Mouse (Mus musculus): ENCODE data around the gene Myo6. TPM values are rescaled to one million over a fixed set of nuclear protein-coding genes. Genes with fewer than 3 reads are reported as not detected.
A peak's percentile ranks its signal among the peaks of the same experiment; 100 is the strongest.

Myo6 gene
- polyA plus RNA-seq, 1 experiment from 2014 or later = 11.0 TPM

DNA sequence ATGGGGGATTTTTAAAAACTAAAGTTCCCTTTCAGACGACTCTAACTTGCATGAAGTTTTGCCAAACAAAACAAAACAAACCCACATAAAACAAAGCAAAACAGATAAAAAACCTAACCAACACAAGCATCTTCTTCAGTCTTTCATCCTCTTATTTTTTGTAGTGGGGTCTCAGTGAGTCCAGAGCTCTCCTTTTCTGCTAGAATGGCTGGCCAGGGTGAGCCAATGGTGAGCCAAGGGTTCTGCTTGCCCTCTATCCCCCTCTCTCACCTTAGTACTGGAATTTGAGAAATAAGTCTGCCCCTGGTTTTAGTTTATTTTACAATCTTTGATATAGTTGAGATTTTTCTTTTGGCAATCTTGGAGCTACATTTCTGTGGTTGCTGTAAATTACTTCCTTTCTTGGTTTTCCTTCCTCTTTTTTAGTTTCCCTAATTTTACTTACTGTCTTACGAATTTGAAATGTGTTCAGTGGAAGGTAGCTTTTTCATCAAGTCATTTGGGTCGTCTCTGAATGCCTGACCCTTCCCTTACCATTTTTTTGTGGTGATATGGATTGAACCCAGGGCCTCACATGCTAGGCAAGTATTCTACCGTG is 1.6 kb upstream of the Myo6 start:
- Histone ChIP-seq H3K27me3 (ENCODE audit: control insufficient read depth, insufficient read depth, low read length) (peaks cover 2% of the 10 kb centered on the region; the same call in 1 of the 2 replicates), H3K9ac (ENCODE audit: low read length) (no peak overlapping the region), H3K9me3 (ENCODE audit: control insufficient read depth, low read length) (no peaks in the 10 kb centered on the region), H3K27ac (ENCODE audit: low read depth, low read length) (no peak overlapping the region), H3K36me3 (ENCODE audit: control insufficient read depth, insufficient read depth, low read length) (no peaks in the 10 kb centered on the region), H3K4me3 (ENCODE audit: low read depth, low read length) (no peak overlapping the region), H3K4me1 (replicated peaks; ENCODE audit: control insufficient read depth, insufficient read depth, low read length) (peaks cover 4% of the 10 kb centered on the region; the same call in 1 of the 2 replicates), H3K4me2 (ENCODE audit: low read depth, low read length, severe bottlenecking) (no peak overlapping the region)
- WGBS = 83% methylated on average over 4 of the region's 4 CpGs
- ATAC-seq (replicated peaks; ENCODE audit: low FRiP score) (no peak), DNase-seq (ENCODE audit: low spot score) (no peak)

DNA sequence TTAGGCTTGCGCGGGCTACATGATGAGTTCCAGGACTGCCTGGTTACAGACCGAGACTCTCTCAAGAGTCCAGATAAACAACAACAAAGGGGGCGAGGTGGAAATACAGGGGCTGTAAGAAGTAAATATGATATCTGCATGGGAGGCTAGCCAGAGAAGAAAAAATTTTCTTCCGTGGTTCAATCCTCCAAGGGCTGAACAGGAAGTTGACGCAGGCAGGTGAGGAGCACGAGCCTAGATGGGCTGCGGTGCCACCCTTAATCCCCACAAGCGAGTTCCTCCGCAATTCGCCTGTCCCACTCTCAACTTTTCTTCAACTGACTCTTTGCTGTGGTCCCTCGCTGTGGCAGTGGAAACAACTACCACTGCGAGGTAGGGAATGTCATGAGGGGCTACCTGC is 640 bp upstream of the Myo6 start:
- no peak overlapping the region; the same call in 1 of the 2 replicates for H3K9ac ChIP-seq (ENCODE audit: low read length)
- ATAC-seq (replicated peaks; ENCODE audit: low FRiP score) (no peak), DNase-seq (ENCODE audit: low spot score) (no peak)
- H3K4me3 ChIP-seq (ENCODE audit: low read depth, low read length) = peak overlapping the region; percentile 66
- H3K9me3 ChIP-seq (ENCODE audit: control insufficient read depth, low read length) = no peaks in the 10 kb centered on the region
- no peaks in the 10 kb centered on the region for H3K36me3 ChIP-seq (ENCODE audit: control insufficient read depth, insufficient read depth, low read length)
- peaks cover 2% of the 10 kb centered on the region; the same call in 1 of the 2 replicates for H3K27me3 ChIP-seq (ENCODE audit: control insufficient read depth, insufficient read depth, low read length)
- H3K4me1 ChIP-seq (replicated peaks; ENCODE audit: control insufficient read depth, insufficient read depth, low read length) = peaks cover 4% of the 10 kb centered on the region; the same call in 1 of the 2 replicates
- WGBS = 2% methylated on average over 13 of the region's 13 CpGs
- H3K27ac ChIP-seq (ENCODE audit: low read depth, low read length) = no peak overlapping the region
- H3K4me2 ChIP-seq (ENCODE audit: low read depth, low read length, severe bottlenecking) = peak overlapping the region; percentile 82

DNA sequence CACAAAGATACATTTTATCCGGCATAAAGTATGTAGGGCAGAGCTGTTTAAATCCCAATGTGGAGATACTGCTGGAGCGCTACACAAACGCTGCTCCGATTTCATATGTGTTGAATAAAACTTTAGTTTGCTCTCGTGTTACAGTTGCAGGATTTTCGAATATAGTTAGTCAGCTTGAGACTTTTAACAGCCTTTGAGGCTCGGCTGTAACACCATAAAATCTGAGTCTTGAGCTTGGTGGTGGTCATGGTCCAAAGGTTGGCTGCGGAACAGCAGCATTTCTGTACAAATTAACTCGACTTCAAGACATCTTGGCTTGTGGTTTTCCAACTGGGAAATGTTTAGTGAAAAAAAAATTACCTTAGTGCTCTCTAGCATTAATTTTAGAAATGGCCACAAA is 859 bp downstream of the Myo6 start:
- ATAC-seq (replicated peaks; ENCODE audit: low FRiP score) (no peak), DNase-seq (ENCODE audit: low spot score) (no peak)
- no peaks in the 10 kb centered on the region for H3K9me3 ChIP-seq (ENCODE audit: control insufficient read depth, low read length)
- 0 out of 2 replicates have a peak overlapping the region, but pooled peaks have one; percentile 66 for H3K4me3 ChIP-seq (ENCODE audit: low read depth, low read length)
- no peak overlapping the region for H3K9ac ChIP-seq (ENCODE audit: low read length)
- 55% methylated on average over 9 of the region's 9 CpGs for WGBS
- H3K27ac ChIP-seq (ENCODE audit: low read depth, low read length) = no peak overlapping the region
- H3K4me2 ChIP-seq (ENCODE audit: low read depth, low read length, severe bottlenecking) = peak overlapping the region; percentile 82
- H3K27me3 ChIP-seq (ENCODE audit: control insufficient read depth, insufficient read depth, low read length) = peaks cover 2% of the 10 kb centered on the region; the same call in 1 of the 2 replicates
- no peaks in the 10 kb centered on the region for H3K36me3 ChIP-seq (ENCODE audit: control insufficient read depth, insufficient read depth, low read length)
- peaks cover 4% of the 10 kb centered on the region; the same call in 1 of the 2 replicates for H3K4me1 ChIP-seq (replicated peaks; ENCODE audit: control insufficient read depth, insufficient read depth, low read length)

DNA sequence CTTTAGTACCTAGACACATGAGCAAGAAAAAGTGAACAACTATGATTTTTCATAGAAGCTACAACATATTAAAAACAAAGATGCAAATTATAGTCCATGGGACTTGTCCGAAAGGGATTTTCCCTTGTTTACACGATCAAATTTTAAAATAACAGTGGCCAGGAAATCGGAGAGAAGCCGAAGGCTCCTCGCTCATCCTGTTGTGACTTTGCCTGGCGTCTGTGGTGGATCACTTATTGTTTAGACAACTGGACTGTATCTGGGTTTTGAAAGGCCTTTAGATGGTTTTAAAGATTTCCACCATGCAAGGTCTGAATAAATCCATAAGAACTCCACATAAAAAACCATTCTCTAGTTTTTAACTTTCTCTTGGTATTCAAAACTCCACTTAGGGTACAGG is 1.6 kb downstream of the Myo6 start:
- 88% methylated on average over 6 of the region's 6 CpGs for WGBS
- Histone ChIP-seq H3K36me3 (ENCODE audit: control insufficient read depth, insufficient read depth, low read length) (no peaks in the 10 kb centered on the region), H3K9ac (ENCODE audit: low read length) (no peak overlapping the region), H3K27ac (ENCODE audit: low read depth, low read length) (no peak overlapping the region), H3K4me3 (ENCODE audit: low read depth, low read length) (no peak overlapping the region), H3K4me2 (ENCODE audit: low read depth, low read length, severe bottlenecking) (no peak overlapping the region), H3K4me1 (replicated peaks; ENCODE audit: control insufficient read depth, insufficient read depth, low read length) (peaks cover 4% of the 10 kb centered on the region; the same call in 1 of the 2 replicates), H3K27me3 (ENCODE audit: control insufficient read depth, insufficient read depth, low read length) (peaks cover 2% of the 10 kb centered on the region; the same call in 1 of the 2 replicates), H3K9me3 (ENCODE audit: control insufficient read depth, low read length) (no peaks in the 10 kb centered on the region)
- DNase-seq (ENCODE audit: low spot score) (no peak), ATAC-seq (replicated peaks; ENCODE audit: low FRiP score) (no peak)

- H3K27me3 ChIP-seq (ENCODE audit: control insufficient read depth, insufficient read depth, low read length) = peaks cover 2% of the 10 kb centered on the region; the same call in 1 of the 2 replicates
- peaks cover 4% of the 10 kb centered on the region; the same call in 1 of the 2 replicates for H3K4me1 ChIP-seq (replicated peaks; ENCODE audit: control insufficient read depth, insufficient read depth, low read length)
- ATAC-seq (replicated peaks; ENCODE audit: low FRiP score) = no peak
- no peak for DNase-seq (ENCODE audit: low spot score)
- H3K36me3 ChIP-seq (ENCODE audit: control insufficient read depth, insufficient read depth, low read length) = no peaks in the 10 kb centered on the region
- no peak overlapping the region for H3K4me2 ChIP-seq (ENCODE audit: low read depth, low read length, severe bottlenecking)
- no peak overlapping the region for H3K27ac ChIP-seq (ENCODE audit: low read depth, low read length)
- 79% methylated on average over 4 of the region's 4 CpGs for WGBS
- no peak overlapping the region for H3K4me3 ChIP-seq (ENCODE audit: low read depth, low read length)
- no peaks in the 10 kb centered on the region for H3K9me3 ChIP-seq (ENCODE audit: control insufficient read depth, low read length)
- no peak overlapping the region for H3K9ac ChIP-seq (ENCODE audit: low read length)
Measured at GRCm38 (mm10) chr9:80167089-80167488, 2.3 kb downstream of the Myo6 start.

- Histone ChIP-seq H3K27ac (ENCODE audit: low read depth, low read length) (no peak overlapping the region), H3K9me3 (ENCODE audit: control insufficient read depth, low read length) (no peaks in the 10 kb centered on the region), H3K4me3 (ENCODE audit: low read depth, low read length) (no peak overlapping the region), H3K4me2 (ENCODE audit: low read depth, low read length, severe bottlenecking) (no peak overlapping the region), H3K27me3 (ENCODE audit: control insufficient read depth, insufficient read depth, low read length) (no peaks in the 10 kb centered on the region; the same call in 1 of the 2 replicates), H3K4me1 (replicated peaks; ENCODE audit: control insufficient read depth, insufficient read depth, low read length) (peaks cover 4% of the 10 kb centered on the region), H3K9ac (ENCODE audit: low read length) (no peak overlapping the region), H3K36me3 (ENCODE audit: control insufficient read depth, insufficient read depth, low read length) (no peaks in the 10 kb centered on the region)
- ATAC-seq (replicated peaks; ENCODE audit: low FRiP score) = no peak
- 81% methylated on average over 9 of the region's 9 CpGs for WGBS
- no peak for DNase-seq (ENCODE audit: low spot score)
Measured at GRCm38 (mm10) chr9:80169551-80169950, 4.7 kb downstream of the Myo6 start.

DNA sequence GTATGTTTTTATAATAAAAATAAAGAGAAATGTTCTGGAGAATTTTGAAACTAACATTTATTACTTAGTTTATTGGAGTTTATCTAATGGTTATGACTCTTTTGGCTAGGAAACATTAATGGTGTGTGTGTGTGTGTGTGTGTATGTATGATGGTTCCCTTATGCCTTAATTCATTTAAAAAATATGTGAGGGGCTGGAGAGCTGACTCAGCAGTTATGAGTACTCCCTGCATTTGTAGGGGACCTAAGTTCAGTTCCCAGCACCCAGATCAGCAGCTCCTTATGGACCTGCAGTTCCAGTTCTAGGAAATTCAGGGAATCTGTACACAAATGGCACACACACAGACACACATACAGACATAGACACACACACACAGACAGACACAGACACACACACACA is 6.4 kb downstream of the Myo6 start:
- no peak overlapping the region for H3K27ac ChIP-seq (ENCODE audit: low read depth, low read length)
- H3K9me3 ChIP-seq (ENCODE audit: control insufficient read depth, low read length) = no peaks in the 10 kb centered on the region
- peaks cover 4% of the 10 kb centered on the region for H3K4me1 ChIP-seq (replicated peaks; ENCODE audit: control insufficient read depth, insufficient read depth, low read length)
- no peak overlapping the region for H3K4me3 ChIP-seq (ENCODE audit: low read depth, low read length)
- no peak overlapping the region for H3K4me2 ChIP-seq (ENCODE audit: low read depth, low read length, severe bottlenecking)
- ATAC-seq (replicated peaks; ENCODE audit: low FRiP score) (no peak), DNase-seq (ENCODE audit: low spot score) (no peak)
- H3K9ac ChIP-seq (ENCODE audit: low read length) = no peak overlapping the region
- no peaks in the 10 kb centered on the region for H3K36me3 ChIP-seq (ENCODE audit: control insufficient read depth, insufficient read depth, low read length)
- H3K27me3 ChIP-seq (ENCODE audit: control insufficient read depth, insufficient read depth, low read length) = no peaks in the 10 kb centered on the region

DNA sequence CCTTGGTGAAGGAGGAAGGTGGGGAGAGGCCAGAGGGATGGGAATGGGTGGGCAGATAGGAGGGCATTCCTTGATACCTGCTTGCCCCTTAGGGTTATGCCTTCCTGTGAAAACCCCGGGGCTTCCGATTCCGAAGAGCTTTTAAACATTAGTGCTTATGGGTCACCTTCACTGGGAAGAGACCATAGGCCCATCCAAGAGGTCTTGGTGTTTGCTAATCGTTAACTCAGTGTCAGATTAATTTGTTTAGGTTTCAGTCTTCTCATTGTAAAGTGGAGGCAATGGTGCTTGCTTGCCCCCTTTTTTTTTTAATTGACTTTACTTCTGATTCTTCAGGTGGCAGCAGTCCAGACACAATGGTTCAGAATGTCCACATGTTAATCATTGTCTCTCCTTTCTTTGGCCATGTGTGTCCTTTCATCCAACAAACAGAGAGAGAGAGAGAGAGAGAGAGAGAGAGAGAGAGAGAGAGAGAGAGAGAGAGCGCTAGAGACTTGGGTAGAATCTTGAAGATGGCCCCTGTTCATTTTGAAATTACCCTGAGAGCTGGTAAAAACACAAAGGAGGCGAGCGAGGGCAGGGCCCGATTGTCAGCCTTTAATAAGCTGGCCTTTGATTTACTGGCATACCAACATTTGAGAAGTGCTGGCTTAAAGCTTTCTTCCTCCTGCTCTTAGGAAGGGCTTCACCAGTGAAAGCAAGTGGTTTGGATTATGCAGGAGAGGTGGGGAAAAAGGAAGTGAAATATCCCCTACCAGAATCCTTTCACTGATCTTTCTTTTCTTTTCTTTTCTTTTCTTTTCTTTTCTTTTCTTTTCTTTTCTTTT is 7.8 kb downstream of the Myo6 start:
- Histone ChIP-seq H3K27me3 (ENCODE audit: control insufficient read depth, insufficient read depth, low read length) (no peaks in the 10 kb centered on the region), H3K9me3 (ENCODE audit: control insufficient read depth, low read length) (no peaks in the 10 kb centered on the region), H3K27ac (ENCODE audit: low read depth, low read length) (no peak overlapping the region), H3K9ac (ENCODE audit: low read length) (no peak overlapping the region), H3K36me3 (ENCODE audit: control insufficient read depth, insufficient read depth, low read length) (no peaks in the 10 kb centered on the region), H3K4me2 (ENCODE audit: low read depth, low read length, severe bottlenecking) (no peak overlapping the region), H3K4me1 (replicated peaks; ENCODE audit: control insufficient read depth, insufficient read depth, low read length) (peaks cover 4% of the 10 kb centered on the region), H3K4me3 (ENCODE audit: low read depth, low read length) (no peak overlapping the region)
- ATAC-seq (replicated peaks; ENCODE audit: low FRiP score) (no peak), DNase-seq (ENCODE audit: low spot score) (no peak)
- WGBS = 63% methylated on average over 8 of the region's 8 CpGs
